Mouse (Mus musculus): ENCODE results near the gene Clic4.
"Not testable (repeated sequence)": the region's sequence is repeated elsewhere in the genome, so short reads cannot be mapped to it uniquely, and the experiment has no call there.

The Clic4 gene

GRCm38 (mm10) chr4:135291841-135292240 lies 19.2 kb upstream of the Clic4 start:
- peak; percentile 94 for DNase-seq

GRCm38 (mm10) chr4:135291199-135291598 lies 18.6 kb upstream of the Clic4 start:
- DNase-seq: no peak

GRCm38 (mm10) chr4:135287975-135288374 lies 15.4 kb upstream of the Clic4 start:
- DNase-seq: no peak

GRCm38 (mm10) chr4:135286833-135287395 lies 14.3 kb upstream of the Clic4 start:
- peak; percentile 98 for DNase-seq

GRCm38 (mm10) chr4:135286033-135286622 lies 13.5 kb upstream of the Clic4 start:
- DNase-seq: peak; percentile 91

- DNase-seq: no peak
Measured at GRCm38 (mm10) chr4:135285436-135285835, 12.8 kb upstream of the Clic4 start.

GRCm38 (mm10) chr4:135283875-135284274 lies 11.3 kb upstream of the Clic4 start:
- DNase-seq: no peak

GRCm38 (mm10) chr4:135283417-135283816 lies 10.8 kb upstream of the Clic4 start:
- DNase-seq: peak; percentile 87

- DNase-seq: peak; percentile 98
Measured at GRCm38 (mm10) chr4:135282651-135283290, 10.2 kb upstream of the Clic4 start.

GRCm38 (mm10) chr4:135280016-135280415 lies 7.4 kb upstream of the Clic4 start:
- DNase-seq: not testable (repeated sequence)

GRCm38 (mm10) chr4:135276681-135277379 lies 4.2 kb upstream of the Clic4 start:
- DNase-seq: no peak

- DNase-seq: no peak
Measured at GRCm38 (mm10) chr4:135274761-135275160, 2.1 kb upstream of the Clic4 start.

- DNase-seq: no peak
Measured at GRCm38 (mm10) chr4:135273307-135273682, 681 bp upstream of the Clic4 start.

- DNase-seq: peak; percentile 98
Measured at GRCm38 (mm10) chr4:135271881-135272616, 565 bp downstream of the Clic4 start.

- DNase-seq: no peak
Measured at GRCm38 (mm10) chr4:135271419-135271828, 1.2 kb downstream of the Clic4 start.

GRCm38 (mm10) chr4:135270476-135270875 lies 2.1 kb downstream of the Clic4 start:
- DNase-seq: no peak

- peak; percentile 93 for DNase-seq
Measured at GRCm38 (mm10) chr4:135269656-135270341, 2.8 kb downstream of the Clic4 start.

GRCm38 (mm10) chr4:135267521-135267920 lies 5.1 kb downstream of the Clic4 start:
- DNase-seq: peak; percentile 83

- DNase-seq: peak; percentile 99
Measured at GRCm38 (mm10) chr4:135266987-135267386, 5.6 kb downstream of the Clic4 start.

GRCm38 (mm10) chr4:135260434-135260833 lies 12.2 kb downstream of the Clic4 start:
- DNase-seq: peak; percentile 84

GRCm38 (mm10) chr4:135258521-135258920 lies 14.1 kb downstream of the Clic4 start:
- DNase-seq: peak; percentile 92

GRCm38 (mm10) chr4:135257881-135258476 lies 14.6 kb downstream of the Clic4 start:
- peak; percentile 92 for DNase-seq
